In genomic region chr6:126705936-126706335, GRCm38 (mm10) we compare ENCODE assay signal across 16 mouse cellular contexts. TPM values are rescaled to one million over a fixed set of nuclear protein-coding genes. Genes with fewer than 3 reads are reported as not detected.
DNase-seq lines count a peak whose midpoint lies in the region; ATAC-seq lines count a peak whose summit lies in the region.
"Had no signal": no experiment of that assay in that cellular context is flagged by ENCODE, and none has a peak within 500 bp of the region (broad histone marks: within the 10 kb centered on the region; RNA-seq: fewer than 3 reads in every experiment).

No protein-coding gene starts in this region.

- no peaks in the 10 kb centered on the region for H3K4me1 ChIP-seq in kidney, embryonic 14.5 days (ENCODE audit: control insufficient read depth, insufficient read depth, low read length)

- DNase-seq in cerebellum, postnatal 10 days, result peak; percentile 44 to 55
- DNase-seq in cerebellum, adult 8-10 months, result no peak
- DNase-seq in kidney, adult 11 months, result no peak
- DNase-seq in retina, postnatal 1 day, result peak; percentile 6
- no peak for DNase-seq in retina, embryonic 14.5 days (ENCODE audit: low spot score)
- peak; percentile 59 for DNase-seq in right cerebral cortex, postnatal 25 days
- DNase-seq in gastrocnemius, postnatal 25 days, result no peak
- DNase-seq: adrenal gland, adult 2 months; cerebellum, postnatal 14 days; heart, adult 2 months; kidney, postnatal 25 days; thymus, adult 2 months had no signal

- H3K36me3 ChIP-seq in kidney, embryonic 14.5 days (ENCODE audit: control insufficient read depth, insufficient read depth, low read length), result no peaks in the 10 kb centered on the region

- no peak overlapping the region for H3K9ac ChIP-seq in kidney, embryonic 14.5 days (ENCODE audit: low read depth, low read length)
- H3K9ac ChIP-seq: liver, embryonic 14.5 days; neural tube, embryonic 13.5 days had no signal

- H3K9me3 ChIP-seq in kidney, embryonic 14.5 days (ENCODE audit: control insufficient read depth, low read length), result no peaks in the 10 kb centered on the region
- H3K9me3 ChIP-seq: neural tube, embryonic 13.5 days had no signal

- no peak overlapping the region for H3K4me2 ChIP-seq in kidney, embryonic 14.5 days (replicated peaks; ENCODE audit: low read depth, low read length)
- H3K4me2 ChIP-seq: neural tube, embryonic 13.5 days had no signal

- H3K27ac ChIP-seq in kidney, embryonic 14.5 days (ENCODE audit: low read depth, low read length), result no peak overlapping the region
- H3K27ac ChIP-seq: heart, adult 2 months; liver, embryonic 14.5 days; neural tube, embryonic 13.5 days had no signal

- peak; percentile 47 for ATAC-seq in kidney, embryonic 14.5 days (ENCODE audit: low FRiP score, low TSS enrichment)
- ATAC-seq: hindbrain, embryonic 16.5 days had no signal

- no peaks in the 10 kb centered on the region; the same call in 1 of the 2 replicates for H3K27me3 ChIP-seq in kidney, embryonic 14.5 days (ENCODE audit: control insufficient read depth, insufficient read depth, low read length)

- no peak overlapping the region for H3K4me3 ChIP-seq in kidney, embryonic 14.5 days (ENCODE audit: low read length)
- H3K4me3 ChIP-seq: heart, adult 2 months; neural tube, embryonic 13.5 days had no signal

- WGBS in kidney, embryonic 14.5 days, result 42% methylated on average over 6 of the region's 6 CpGs

RNA-seq across cellular contexts. Expression of gene Kcna6, which starts 34.5 kb away (rescaled TPM):
- polyA plus RNA-seq in kidney, embryonic 14.5 days (2014; fragmentation: Nextera tagmentation; extraction: Ambion mirVana), result 1.3 and 2.5 TPM in 2 replicates
- total RNA-seq in gastrocnemius, postnatal 25 days (2021), result under 1 TPM; 0.49 to 0.86 TPM

RNA-seq across cellular contexts. Expression of gene Kcna1, which starts 59.8 kb away (rescaled TPM):
- polyA plus RNA-seq in kidney, embryonic 14.5 days (2014; fragmentation: Nextera tagmentation; extraction: Ambion mirVana), result 0.30 and 0.66 TPM in 2 replicates
- 1 to 10 TPM; 2.2 to 2.6 TPM for total RNA-seq in gastrocnemius, postnatal 25 days (2021)
- polyA plus RNA-seq: liver, embryonic 14.5 days had no signal

Comparison
In these comparisons a context has a peak if more than half of its experiments do, and no peak if none do; other contexts are left out.
1. DNase-seq: peak in cerebellum, postnatal 10 days (2 of 2), retina, postnatal 1 day (single experiment) and right cerebral cortex, postnatal 25 days (single experiment); none in cerebellum, adult 8-10 months (single experiment), kidney, adult 11 months (single experiment), retina, embryonic 14.5 days (single experiment) and gastrocnemius, postnatal 25 days (single experiment).